Mouse (Mus musculus) kidney, adult 2 months (tissue): ENCODE data around the gene Arrb2. TPM values are rescaled to one million over a fixed set of nuclear protein-coding genes. Genes with fewer than 3 reads are reported as not detected.

ENCODE experiments used
- DNase-seq: peaks from one replicate; pipeline ENCODE4 v3.0.0; 2021
- H3K27ac ChIP-seq: fragments of 200-500 bp; 2 replicates; pipeline ENCODE4 v1.5.1; 2012; ENCODE audit warnings: low read depth, low read length, control low read depth, inconsistent platforms; ENCODE audit not compliant: insufficient read depth
- H3K27me3 ChIP-seq: fragments of 200-500 bp; replicated peaks from 2 replicates; pipeline ENCODE4 v1.6.1; 2012; ENCODE audit warnings: mild to moderate bottlenecking, moderate library complexity, low read length, inconsistent platforms; ENCODE audit not compliant: control insufficient read depth, insufficient read depth
- H3K36me3 ChIP-seq: fragments of 200-500 bp; 2 replicates; pipeline ENCODE4 v1.6.1; 2012; ENCODE audit warnings: mild to moderate bottlenecking, moderate library complexity, low read length, inconsistent platforms; ENCODE audit not compliant: control insufficient read depth, insufficient read depth
- H3K4me1 ChIP-seq: fragments of 200-500 bp; 2 replicates; pipeline ENCODE4 v1.6.1; 2011; ENCODE audit warnings: low read length; ENCODE audit not compliant: control insufficient read depth, insufficient read depth
- H3K4me3 ChIP-seq: fragments of 200-500 bp; 2 replicates; pipeline ENCODE4 v1.5.1; 2011; ENCODE audit warnings: mild to moderate bottlenecking, low read depth, low read length, control low read depth; ENCODE audit not compliant: insufficient read depth
- CTCF ChIP-seq: fragments of 200-500 bp; conservative IDR thresholded peaks from 2 replicates; pipeline ENCODE4 v1.5.1; 2011; ENCODE audit warnings: low read depth, mild to moderate bottlenecking, control low read depth, low read length, moderate library complexity, mixed read lengths; ENCODE audit not compliant: insufficient read depth, insufficient read length
- POLR2A ChIP-seq: fragments of 200-500 bp; IDR thresholded peaks from one replicate; pipeline ENCODE4 v1.6.1; 2011; ENCODE audit warnings: low read depth, low read length, control low read depth
- WGBS: fragments of 180-500 bp; shearing (Covaris S2); methylation state at CpG from one replicate; pipeline ENCODE4 v1.1.7; 2018; 5-methylcytosine and 5-hydroxymethylcytosine counted together
- polyA plus RNA-seq: library from polyadenylated mRNA; depleted of rRNA; stranded (reverse); fragments of >200 nt; gene quantifications from 2 replicates; pipeline ENCODE4 v1.2.3, GENCODE M21; 2012

The Arrb2 gene
- polyA plus RNA-seq, 1 experiment, result 33.7 TPM

DNA sequence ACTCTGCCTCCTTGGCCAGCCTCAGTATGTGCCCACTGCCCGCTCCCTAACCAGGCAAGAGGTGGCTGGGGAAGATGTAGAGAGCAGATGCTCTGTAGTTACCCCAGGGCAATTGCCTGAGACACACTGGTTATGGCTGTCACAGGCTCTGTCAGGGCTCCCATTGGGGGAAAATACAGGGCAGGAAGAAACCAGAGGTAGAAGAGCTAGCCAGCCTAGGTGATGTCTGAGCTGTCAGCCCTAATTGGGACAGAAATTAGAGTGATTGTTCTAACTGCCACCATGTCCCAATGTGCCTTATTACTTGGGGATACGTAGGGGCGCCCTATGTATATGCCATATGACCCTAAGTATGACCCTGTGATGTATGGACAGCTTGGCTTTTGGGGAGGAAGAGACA, 1.5 kb downstream of the Arrb2 start:
- H3K27ac ChIP-seq, result no peak overlapping the region
- DNase-seq, result no peak
- TF ChIP-seq CTCF, result no peak
- TF ChIP-seq POLR2A, result no peak
- WGBS, result 94% methylated on average over 3 of the region's 3 CpGs
- no peaks in the 10 kb centered on the region for H3K27me3 ChIP-seq
- peaks cover 2% of the 10 kb centered on the region; the same call in 1 of the 2 replicates for H3K4me1 ChIP-seq
- H3K36me3 ChIP-seq, result no peaks in the 10 kb centered on the region; the same call in 1 of the 2 replicates
- no peak overlapping the region for H3K4me3 ChIP-seq

DNA sequence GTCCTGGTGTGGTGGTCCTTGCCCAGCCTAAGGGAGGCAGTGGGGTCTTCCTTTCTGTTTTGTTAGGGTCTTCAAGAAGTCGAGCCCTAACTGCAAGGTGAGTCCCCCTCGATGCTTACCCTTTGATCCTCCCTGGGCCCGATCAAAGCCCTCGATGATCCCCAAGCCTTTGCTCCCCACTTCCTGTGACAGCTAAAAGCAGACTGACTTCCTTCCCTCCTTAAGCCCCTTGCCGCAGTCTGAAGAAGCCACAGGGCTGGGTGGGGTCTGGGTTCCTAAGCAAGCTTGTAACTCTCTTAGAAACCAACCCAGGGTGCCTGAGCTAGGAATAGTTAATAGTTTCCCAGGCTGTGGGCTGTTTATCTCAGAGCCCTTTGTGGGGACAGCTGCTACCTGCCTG, 3.0 kb downstream of the Arrb2 start:
- no peaks in the 10 kb centered on the region for H3K4me1 ChIP-seq
- no peak overlapping the region for H3K4me3 ChIP-seq
- no peak for DNase-seq
- TF ChIP-seq CTCF, result no peak
- no peak for TF ChIP-seq POLR2A
- 67% methylated on average over 5 of the region's 5 CpGs for WGBS
- H3K27me3 ChIP-seq, result no peaks in the 10 kb centered on the region
- no peaks in the 10 kb centered on the region; the same call in 1 of the 2 replicates for H3K36me3 ChIP-seq
- no peak overlapping the region for H3K27ac ChIP-seq

DNA sequence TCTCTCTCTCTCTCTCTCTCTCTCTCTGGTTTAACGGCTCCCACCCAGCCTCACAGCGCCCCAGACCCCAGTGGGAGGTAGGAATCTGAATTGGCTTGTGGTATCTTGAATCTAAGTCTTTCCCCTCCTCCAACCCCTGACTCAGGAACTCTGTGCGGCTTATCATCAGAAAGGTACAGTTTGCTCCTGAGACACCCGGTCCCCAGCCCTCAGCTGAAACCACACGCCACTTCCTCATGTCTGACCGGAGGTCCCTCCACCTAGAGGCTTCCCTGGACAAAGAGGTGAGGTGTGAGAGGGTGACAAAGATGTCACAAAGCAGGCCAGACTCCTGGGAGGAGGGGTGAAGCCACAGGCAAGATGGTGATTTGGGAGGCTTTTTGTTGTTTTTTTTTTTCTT, 5.0 kb downstream of the Arrb2 start:
- 86% methylated on average over 6 of the region's 6 CpGs for WGBS
- H3K4me1 ChIP-seq, result no peaks in the 10 kb centered on the region
- no peak for TF ChIP-seq POLR2A
- TF ChIP-seq CTCF, result no peak
- H3K27ac ChIP-seq, result no peak overlapping the region
- no peaks in the 10 kb centered on the region; the same call in 1 of the 2 replicates for H3K36me3 ChIP-seq
- DNase-seq, result no peak
- no peaks in the 10 kb centered on the region for H3K27me3 ChIP-seq
- H3K4me3 ChIP-seq, result no peak overlapping the region

DNA sequence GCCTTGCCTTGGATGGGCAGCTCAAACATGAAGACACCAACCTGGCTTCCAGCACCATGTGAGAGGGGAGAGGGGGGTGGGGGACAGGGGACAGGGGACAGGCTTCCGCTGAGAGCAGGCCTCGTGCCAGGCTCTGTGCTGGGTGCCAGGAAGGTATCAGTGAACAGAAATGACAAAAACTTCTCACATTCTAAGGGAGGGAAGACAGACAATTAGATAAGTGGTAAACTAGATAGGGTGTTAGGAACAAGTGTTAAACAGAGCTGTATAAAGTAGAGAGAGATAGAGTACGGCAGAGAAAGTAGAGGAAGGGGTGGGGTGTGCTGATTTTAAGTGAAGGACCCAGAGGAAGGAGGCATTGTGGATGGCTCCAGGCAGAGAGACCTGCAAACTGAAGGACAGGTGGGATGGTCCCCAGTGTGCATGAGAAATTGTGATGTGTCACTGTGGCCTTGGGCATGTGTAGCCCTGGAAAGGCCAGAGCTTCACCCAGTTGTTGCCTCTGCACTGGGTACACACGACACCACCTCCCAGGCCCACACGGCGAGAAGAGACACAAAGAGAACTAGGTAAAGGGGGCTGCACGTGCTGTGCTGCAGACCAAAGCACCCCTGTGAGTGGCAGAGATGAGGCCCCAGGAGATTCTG, 6.4 kb downstream of the Arrb2 start:
- Histone ChIP-seq H3K4me3 (no peak overlapping the region), H3K4me1 (no peaks in the 10 kb centered on the region), H3K36me3 (no peaks in the 10 kb centered on the region; the same call in 1 of the 2 replicates), H3K27me3 (no peaks in the 10 kb centered on the region), H3K27ac (no peak overlapping the region)
- no peak for TF ChIP-seq CTCF
- no peak for TF ChIP-seq POLR2A
- no peak for DNase-seq
- 92% methylated on average over 7 of the region's 7 CpGs for WGBS

DNA sequence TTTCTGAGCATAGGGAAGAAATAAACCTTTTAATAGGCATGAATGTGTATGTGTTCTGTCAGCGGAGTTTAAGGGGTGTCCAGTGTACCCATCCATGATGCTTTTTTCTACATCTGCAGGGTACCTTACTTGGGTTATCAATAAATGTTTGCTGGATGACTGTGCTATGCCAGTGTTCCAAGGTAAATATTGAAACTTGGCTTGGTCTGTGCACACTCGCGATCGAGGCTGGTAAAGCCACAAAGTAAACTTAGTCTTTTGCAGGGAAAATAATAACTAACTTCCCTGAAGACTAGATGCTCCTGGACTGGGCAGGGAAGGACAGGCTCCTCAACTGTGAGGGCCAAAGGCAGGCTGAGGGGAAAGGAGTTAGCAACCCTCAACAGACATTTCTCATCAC, 8.2 kb downstream of the Arrb2 start:
- Histone ChIP-seq H3K27ac (no peak overlapping the region), H3K36me3 (no peaks in the 10 kb centered on the region; the same call in 1 of the 2 replicates), H3K4me1 (no peaks in the 10 kb centered on the region), H3K4me3 (no peak overlapping the region), H3K27me3 (no peaks in the 10 kb centered on the region)
- no peak for DNase-seq
- TF ChIP-seq POLR2A, result no peak
- TF ChIP-seq CTCF, result no peak
- WGBS, result 86% methylated on average over 4 of the region's 4 CpGs

DNA sequence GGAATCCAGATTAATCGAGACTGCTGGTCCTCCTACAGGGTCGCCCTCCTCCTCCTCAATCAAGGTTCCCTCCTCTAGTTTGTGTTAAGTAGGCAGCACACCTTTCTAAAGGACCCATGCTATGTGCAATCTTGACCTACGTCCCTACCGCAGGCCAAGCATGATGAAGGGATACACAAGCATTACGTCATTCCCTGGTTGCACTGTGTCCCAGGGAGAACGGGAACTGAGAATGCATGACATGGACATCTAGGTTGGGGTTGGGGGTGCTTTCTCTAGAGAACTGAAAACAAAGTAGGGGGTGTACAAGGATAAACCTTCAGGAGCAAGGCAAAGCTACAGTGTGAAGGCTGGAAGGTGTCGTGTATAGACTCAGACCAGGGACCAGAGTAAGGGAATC, 9.4 kb downstream of the Arrb2 start:
- Histone ChIP-seq H3K4me1 (no peaks in the 10 kb centered on the region), H3K36me3 (no peaks in the 10 kb centered on the region; the same call in 1 of the 2 replicates), H3K4me3 (no peak overlapping the region), H3K27me3 (no peaks in the 10 kb centered on the region), H3K27ac (no peak overlapping the region)
- DNase-seq, result no peak
- no peak for TF ChIP-seq POLR2A
- no peak for TF ChIP-seq CTCF
- 91% methylated on average over 7 of the region's 7 CpGs for WGBS

DNA sequence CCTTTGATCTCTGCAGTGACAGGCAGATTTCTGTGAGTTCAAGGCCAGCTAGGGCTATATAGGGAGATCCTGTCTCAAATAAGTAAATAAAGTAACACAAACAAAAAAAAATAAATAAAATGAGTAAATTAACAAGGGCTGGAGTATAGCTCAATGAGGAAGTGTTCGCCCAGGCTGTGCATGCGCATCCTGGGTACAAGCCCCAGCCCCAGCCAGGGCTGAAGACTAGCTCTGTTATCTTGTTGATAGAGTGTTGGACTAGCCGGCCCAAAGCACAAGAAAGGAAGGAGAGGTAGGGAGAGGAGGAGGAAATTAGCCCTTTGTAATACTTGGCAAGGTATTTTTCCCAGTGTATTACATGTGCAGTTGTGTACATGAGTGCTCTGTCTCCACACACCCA, 11.5 kb downstream of the Arrb2 start:
- Histone ChIP-seq H3K36me3 (no peaks in the 10 kb centered on the region), H3K27ac (no peak overlapping the region), H3K4me1 (no peaks in the 10 kb centered on the region), H3K4me3 (no peak overlapping the region), H3K27me3 (no peaks in the 10 kb centered on the region)
- DNase-seq, result no peak
- 86% methylated on average over 3 of the region's 3 CpGs for WGBS
- no peak for TF ChIP-seq POLR2A
- no peak for TF ChIP-seq CTCF
